Mouse (Mus musculus): ENCODE measurements around the gene Rrnad1. TPM values are rescaled to one million over a fixed set of nuclear protein-coding genes. Genes with fewer than 3 reads are reported as not detected.

Gene Rrnad1
- polyA plus RNA-seq, 1 experiment from 2014 or later: 19.6 TPM

GRCm38 (mm10) chr3:87885281-87886003, 45.1 kb downstream of the Rrnad1 start, which contains the start of gene Prcc:
Gene Prcc (minus strand): TSS chr3:87885608.
- H3K4me2 ChIP-seq: peak within 1 kb of the TSS; percentile 74
- peak; percentile 98 for DNase-seq
- peaks cover 6% of the 10 kb centered on the region for H3K4me1 ChIP-seq (ENCODE audit: insufficient read depth)
- WGBS: under 1% methylated on average over 33 of the region's 33 CpGs
- peak within 1 kb of the TSS; percentile 93 for H3K27ac ChIP-seq (ENCODE audit: low read depth)
- H3K9ac ChIP-seq: peak within 1 kb of the TSS; percentile 92
- ATAC-seq (ENCODE audit: insufficient read depth): peak; percentile 97
- H3K36me3 ChIP-seq (ENCODE audit: insufficient read depth): peaks cover 10% of the 10 kb centered on the region
- no peak; the same call in 1 of the 2 replicates for TF ChIP-seq CTCF (IDR thresholded peaks at IDR 0.05; ENCODE audit: low read depth)
- no peaks in the 10 kb centered on the region for H3K9me3 ChIP-seq (ENCODE audit: low read depth, low read length)
- H3K27me3 ChIP-seq (ENCODE audit: insufficient read depth, low read length): no peaks in the 10 kb centered on the region
- peak within 1 kb of the TSS; percentile 89 for H3K4me3 ChIP-seq (ENCODE audit: low read depth, low read length)

DNA sequence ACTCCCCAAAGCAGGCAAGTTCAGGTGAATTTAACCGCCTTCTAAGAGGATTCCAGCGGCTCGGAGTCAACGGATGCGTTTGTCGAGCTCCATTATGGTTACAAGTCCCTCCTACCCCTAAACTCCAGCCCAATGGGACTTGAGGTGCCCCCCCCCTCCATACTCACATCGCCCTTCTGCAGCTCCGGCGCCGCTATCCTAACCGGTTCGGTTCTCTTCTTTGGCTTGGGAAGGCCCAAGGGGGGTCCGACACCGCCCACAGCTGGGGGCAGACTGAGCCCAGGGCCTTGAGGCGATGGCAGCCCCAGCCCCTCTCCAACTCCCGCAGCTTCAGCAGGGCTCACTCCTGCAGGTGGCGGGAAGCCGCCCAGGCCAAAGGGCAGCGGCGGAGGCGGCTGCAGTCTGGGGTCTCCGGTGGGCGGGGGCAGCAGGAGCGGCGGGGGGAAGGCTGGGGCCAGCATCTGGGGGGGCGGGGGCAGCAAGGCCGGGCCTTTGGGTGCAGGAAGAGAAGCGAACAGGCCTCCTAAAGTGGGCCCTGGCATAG, 45.7 kb downstream of the Rrnad1 start:
- ATAC-seq (ENCODE audit: insufficient read depth) (peak; percentile 21), DNase-seq (peak; percentile 55)
- Histone ChIP-seq H3K4me2 (peak overlapping the region; percentile 74), H3K4me3 (ENCODE audit: low read depth, low read length) (peak overlapping the region; percentile 89), H3K9ac (peak overlapping the region; percentile 92), H3K36me3 (ENCODE audit: insufficient read depth) (peaks cover 16% of the 10 kb centered on the region), H3K4me1 (ENCODE audit: insufficient read depth) (peaks cover 6% of the 10 kb centered on the region), H3K27ac (ENCODE audit: low read depth) (peak overlapping the region; percentile 93), H3K27me3 (ENCODE audit: insufficient read depth, low read length) (no peaks in the 10 kb centered on the region), H3K9me3 (ENCODE audit: low read depth, low read length) (no peaks in the 10 kb centered on the region)
- TF ChIP-seq CTCF (IDR thresholded peaks at IDR 0.05; ENCODE audit: low read depth): no peak
- WGBS: under 1% methylated on average over 28 of the region's 28 CpGs

GRCm38 (mm10) chr3:87884291-87884690, 46.2 kb downstream of the Rrnad1 start:
- H3K4me1 ChIP-seq (ENCODE audit: insufficient read depth): peaks cover 6% of the 10 kb centered on the region
- DNase-seq (no peak), ATAC-seq (ENCODE audit: insufficient read depth) (no peak)
- H3K9me3 ChIP-seq (ENCODE audit: low read depth, low read length): no peaks in the 10 kb centered on the region
- peak overlapping the region; percentile 74 for H3K4me2 ChIP-seq
- H3K4me3 ChIP-seq (ENCODE audit: low read depth, low read length): peak overlapping the region; percentile 89
- no peak for TF ChIP-seq CTCF (IDR thresholded peaks at IDR 0.05; ENCODE audit: low read depth)
- 0% methylated on average over 3 of the region's 3 CpGs for WGBS
- no peaks in the 10 kb centered on the region for H3K27me3 ChIP-seq (ENCODE audit: insufficient read depth, low read length)
- H3K9ac ChIP-seq: peak overlapping the region; percentile 92
- H3K36me3 ChIP-seq (ENCODE audit: insufficient read depth): peaks cover 17% of the 10 kb centered on the region
- H3K27ac ChIP-seq (ENCODE audit: low read depth): no peak overlapping the region

- no peak overlapping the region for H3K9ac ChIP-seq
- no peak overlapping the region for H3K4me2 ChIP-seq
- 94% methylated on average over 4 of the region's 4 CpGs for WGBS
- no peak for DNase-seq
- H3K9me3 ChIP-seq (ENCODE audit: low read depth, low read length): no peaks in the 10 kb centered on the region
- H3K27me3 ChIP-seq (ENCODE audit: insufficient read depth, low read length): no peaks in the 10 kb centered on the region
- H3K4me3 ChIP-seq (ENCODE audit: low read depth, low read length): no peak overlapping the region
- peaks cover 46% of the 10 kb centered on the region for H3K36me3 ChIP-seq (ENCODE audit: insufficient read depth)
- H3K4me1 ChIP-seq (ENCODE audit: insufficient read depth): no peaks in the 10 kb centered on the region
- ATAC-seq (ENCODE audit: insufficient read depth): no peak
- TF ChIP-seq CTCF (IDR thresholded peaks at IDR 0.05; ENCODE audit: low read depth): no peak
- H3K27ac ChIP-seq (ENCODE audit: low read depth): no peak overlapping the region
These were observed 52.8 kb downstream of the Rrnad1 start for GRCm38 (mm10) chr3:87877730-87878129.

Other genes with a start within 250 kb of the Rrnad1 start
- gene Lrrc71, start 182.1 kb downstream of the Rrnad1 start, polyA plus RNA-seq (2014; fragmentation: Nextera tagmentation; extraction: Ambion mirVana): 0.63 and 0.77 TPM in 2 replicates
- gene Ntrk1, start 135.6 kb downstream of the Rrnad1 start, polyA plus RNA-seq (2014; fragmentation: Nextera tagmentation; extraction: Ambion mirVana): 0.22 and 0.39 TPM in 2 replicates
- 0.05 TPM in 1 of 2 replicates, not detected in the other for gene Insrr, start 133.8 kb downstream of the Rrnad1 start, polyA plus RNA-seq (2014; fragmentation: Nextera tagmentation; extraction: Ambion mirVana)
- 30.2 and 31.7 TPM in 2 replicates for gene Pear1, start 106.4 kb downstream of the Rrnad1 start, polyA plus RNA-seq (2014; fragmentation: Nextera tagmentation; extraction: Ambion mirVana)
- 0.09 TPM in 2 replicates for gene Sh2d2a, start 84.0 kb downstream of the Rrnad1 start, polyA plus RNA-seq (2014; fragmentation: Nextera tagmentation; extraction: Ambion mirVana)
- gene Prcc, start 45.1 kb downstream of the Rrnad1 start, polyA plus RNA-seq (2014; fragmentation: Nextera tagmentation; extraction: Ambion mirVana): 13.4 and 14.2 TPM in 2 replicates
- gene Hdgf, start 24.4 kb downstream of the Rrnad1 start, polyA plus RNA-seq (2014; fragmentation: Nextera tagmentation; extraction: Ambion mirVana): 287 and 288 TPM in 2 replicates
- gene Mrpl24, start 11.2 kb downstream of the Rrnad1 start, polyA plus RNA-seq (2014; fragmentation: Nextera tagmentation; extraction: Ambion mirVana): 64.8 and 65.5 TPM in 2 replicates
- gene Isg20l2, start 403 bp downstream of the Rrnad1 start, polyA plus RNA-seq (2014; fragmentation: Nextera tagmentation; extraction: Ambion mirVana): 44.0 and 50.5 TPM in 2 replicates
- 7.7 and 10.3 TPM in 2 replicates for gene Crabp2, start 17.9 kb upstream of the Rrnad1 start, polyA plus RNA-seq (2014; fragmentation: Nextera tagmentation; extraction: Ambion mirVana)
- 24.6 and 27.1 TPM in 2 replicates for gene Nes, start 40.4 kb upstream of the Rrnad1 start, polyA plus RNA-seq (2014; fragmentation: Nextera tagmentation; extraction: Ambion mirVana)
- not detected in 2 replicates for gene Bcan, start 69.5 kb upstream of the Rrnad1 start, polyA plus RNA-seq (2014; fragmentation: Nextera tagmentation; extraction: Ambion mirVana)
- not detected in 2 replicates for gene Hapln2, start 96.9 kb upstream of the Rrnad1 start, polyA plus RNA-seq (2014; fragmentation: Nextera tagmentation; extraction: Ambion mirVana)
- 35.8 and 40.6 TPM in 2 replicates for gene Gpatch4, start 112.4 kb upstream of the Rrnad1 start, polyA plus RNA-seq (2014; fragmentation: Nextera tagmentation; extraction: Ambion mirVana)
- gene Naxe, start 127.8 kb upstream of the Rrnad1 start, polyA plus RNA-seq (2014; fragmentation: Nextera tagmentation; extraction: Ambion mirVana): 183 and 192 TPM in 2 replicates
- gene Ttc24, start 147.6 kb upstream of the Rrnad1 start, polyA plus RNA-seq (2014; fragmentation: Nextera tagmentation; extraction: Ambion mirVana): not detected in 2 replicates
- gene Iqgap3, start 151.3 kb upstream of the Rrnad1 start, polyA plus RNA-seq (2014; fragmentation: Nextera tagmentation; extraction: Ambion mirVana): 31.2 and 32.5 TPM in 2 replicates
- gene Mef2d, start 211.7 kb upstream of the Rrnad1 start, polyA plus RNA-seq (2014; fragmentation: Nextera tagmentation; extraction: Ambion mirVana): 24.7 and 25.4 TPM in 2 replicates

Measured in lung, embryonic 14.5 days (tissue).